Mouse (Mus musculus) heart, adult 10 weeks (tissue): ENCODE results near the gene Nhp2. TPM values are rescaled to one million over a fixed set of nuclear protein-coding genes. Genes with fewer than 3 reads are reported as not detected.

ENCODE experiments used
- polyA plus RNA-seq: library from polyadenylated mRNA; stranded (reverse); fragments of 350-450 nt; fragmentation: Illumina TruSeq; extraction: RNeasy Lipid Tissue Mini Kit (QIAGEN cat#74804); gene quantifications from one replicate; pipeline ENCODE4 v1.2.3, GENCODE M21; 2014; ENCODE audit warnings: low read depth, low replicate concordance

Gene Nhp2
- 20.7 TPM for polyA plus RNA-seq

DNA sequence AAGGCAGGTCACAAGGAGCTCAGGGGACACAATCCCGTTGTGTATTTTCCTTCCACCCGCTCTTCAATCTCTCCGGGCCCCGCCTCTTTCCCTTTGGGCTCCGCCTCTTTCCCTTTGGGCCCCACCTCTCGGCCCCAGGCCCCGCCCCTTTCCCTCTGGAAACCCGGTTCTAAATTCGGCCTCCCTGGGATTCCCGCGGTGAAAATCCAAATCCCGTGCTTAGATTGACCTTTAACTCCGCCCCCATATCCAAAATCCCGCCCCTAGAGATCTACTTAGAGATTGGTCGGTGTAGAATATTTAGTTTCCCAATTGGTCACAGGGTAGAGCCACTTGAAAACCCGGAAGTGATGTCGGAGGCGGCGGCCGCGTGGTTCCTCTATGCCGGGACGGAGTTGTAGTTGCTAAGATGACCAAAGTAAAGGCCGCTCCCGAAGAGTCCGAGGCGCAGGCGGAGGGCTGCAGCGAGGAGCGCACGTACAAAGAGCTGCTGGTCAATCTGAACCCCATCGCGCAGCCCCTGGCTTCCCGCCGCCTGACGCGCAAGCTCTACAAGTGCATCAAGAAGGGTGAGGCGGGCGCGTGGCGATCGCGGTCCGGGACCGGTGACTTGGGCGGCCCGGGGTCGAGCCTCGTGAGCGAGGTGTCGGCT is at the start of gene Nhp2:
Nhp2 (plus strand) TSS at position 327 of the 652 bp plus-strand sequence.

DNA sequence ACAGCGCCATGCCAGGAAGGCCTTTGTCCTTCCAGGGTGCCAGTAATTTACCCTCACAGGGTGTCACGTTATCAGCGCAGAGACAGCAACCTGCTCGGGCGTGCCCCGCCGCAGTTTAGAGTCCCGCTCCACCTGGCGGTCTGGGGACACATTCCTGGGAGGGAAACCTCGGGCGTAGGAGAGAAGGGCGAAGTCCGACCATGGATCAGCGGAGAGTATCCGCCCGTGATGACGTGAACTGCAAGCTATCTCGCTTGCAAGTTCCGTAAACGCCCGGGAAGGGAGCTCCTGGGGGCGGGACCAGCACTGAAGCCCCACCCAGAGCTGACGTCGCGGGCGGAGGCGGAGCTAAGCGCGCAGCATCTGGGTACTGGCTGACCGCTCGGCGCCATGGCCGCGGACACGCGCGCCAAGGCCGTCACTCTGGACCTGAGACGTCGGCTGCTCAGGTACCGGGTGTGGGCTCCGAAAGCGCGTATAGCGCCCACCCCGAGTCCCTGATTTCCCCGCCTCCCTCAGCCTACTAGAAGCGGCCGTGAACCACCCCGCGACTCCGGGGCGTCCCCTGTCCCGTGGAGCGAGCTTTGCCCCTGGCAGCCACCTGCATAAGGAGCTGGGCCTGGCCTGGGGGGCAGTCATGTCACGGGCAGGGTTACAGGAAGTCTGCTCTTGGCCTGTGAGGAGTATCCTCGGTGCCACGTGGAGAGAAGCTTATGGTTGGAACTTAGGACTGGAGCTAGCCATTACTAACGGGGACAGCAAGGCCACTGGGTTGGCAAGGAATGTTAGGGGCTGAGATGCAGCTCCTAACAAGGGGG is 34.9 kb upstream of the Nhp2 start, which contains the start of gene Phykpl:
Phykpl (plus strand) TSS at position 327 of the 818 bp plus-strand sequence.

DNA sequence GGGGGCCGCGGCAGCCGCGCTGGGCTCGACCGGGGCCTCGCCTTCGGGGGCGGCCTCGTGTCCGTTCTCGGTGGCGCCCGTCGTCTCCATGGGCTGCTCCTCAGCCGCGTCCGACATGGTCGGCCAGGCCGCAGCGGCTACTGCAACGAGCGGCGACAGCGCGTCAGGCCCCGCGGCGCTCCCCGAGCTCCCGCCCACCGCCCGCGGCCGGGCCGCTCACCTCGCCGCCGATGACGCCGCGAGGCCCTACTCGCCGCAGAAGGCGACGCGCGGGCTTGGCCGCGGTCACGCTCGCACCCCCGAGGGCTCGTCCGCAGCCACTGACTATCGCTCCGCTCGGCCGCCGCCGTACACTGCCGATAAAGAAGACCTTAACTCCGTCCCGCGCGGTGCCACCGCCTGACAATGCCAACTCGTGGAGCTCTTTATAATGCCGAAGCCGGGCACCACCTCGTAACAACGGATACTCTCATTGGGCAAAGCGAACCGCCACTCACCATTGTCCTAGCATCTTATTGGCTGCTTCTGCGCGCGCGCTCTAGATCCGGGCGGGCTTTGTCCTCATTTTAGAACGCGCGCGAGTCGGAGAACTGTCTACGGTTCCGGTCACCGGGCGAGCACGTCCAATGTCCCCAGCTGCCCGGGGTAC is 13.0 kb upstream of the Nhp2 start, which contains the start of gene Hnrnpab:
Hnrnpab (minus strand) TSS at position 401 of the 649 bp plus-strand sequence.

DNA sequence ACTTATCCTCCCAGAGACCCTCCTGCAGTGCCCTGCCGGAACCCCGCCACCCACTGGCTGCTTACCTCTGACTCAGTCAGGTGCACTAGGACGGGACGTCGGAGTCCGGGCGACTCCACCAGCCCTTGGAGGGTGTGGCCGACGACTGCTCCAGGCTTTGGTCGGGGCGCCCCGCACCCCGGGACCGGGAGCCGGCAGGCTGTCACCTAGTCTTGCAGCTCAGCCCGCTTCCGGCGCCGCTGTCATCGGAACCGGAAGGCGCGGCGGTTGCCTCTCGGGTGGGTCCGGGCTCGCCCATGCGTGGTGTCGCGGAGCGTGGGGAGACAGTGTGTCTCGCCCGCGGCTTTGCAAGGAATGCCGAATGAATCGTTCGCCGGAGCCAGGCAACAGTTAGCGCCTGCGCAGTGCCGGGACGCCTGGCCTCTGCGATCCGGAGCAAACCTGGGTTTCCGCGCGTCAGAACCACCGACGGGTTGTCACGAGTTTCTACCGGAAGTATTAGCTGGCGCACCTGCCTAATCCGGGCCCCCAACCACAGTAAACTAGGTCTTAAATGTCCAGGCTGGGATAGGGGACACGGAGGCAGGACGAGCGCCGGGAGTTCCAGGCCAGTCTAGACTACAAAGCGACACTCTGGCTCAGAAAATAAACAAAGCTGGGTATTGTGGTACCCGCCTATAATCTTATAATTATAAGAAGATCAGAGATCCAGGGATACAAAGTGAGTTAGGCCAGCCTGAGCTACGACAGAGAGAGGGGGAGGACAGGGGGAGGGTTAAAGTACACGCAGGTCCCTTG is 16.2 kb downstream of the Nhp2 start, which contains the start of gene Rmnd5b:
Rmnd5b (minus strand) TSS at position 372 of the 798 bp plus-strand sequence.

DNA sequence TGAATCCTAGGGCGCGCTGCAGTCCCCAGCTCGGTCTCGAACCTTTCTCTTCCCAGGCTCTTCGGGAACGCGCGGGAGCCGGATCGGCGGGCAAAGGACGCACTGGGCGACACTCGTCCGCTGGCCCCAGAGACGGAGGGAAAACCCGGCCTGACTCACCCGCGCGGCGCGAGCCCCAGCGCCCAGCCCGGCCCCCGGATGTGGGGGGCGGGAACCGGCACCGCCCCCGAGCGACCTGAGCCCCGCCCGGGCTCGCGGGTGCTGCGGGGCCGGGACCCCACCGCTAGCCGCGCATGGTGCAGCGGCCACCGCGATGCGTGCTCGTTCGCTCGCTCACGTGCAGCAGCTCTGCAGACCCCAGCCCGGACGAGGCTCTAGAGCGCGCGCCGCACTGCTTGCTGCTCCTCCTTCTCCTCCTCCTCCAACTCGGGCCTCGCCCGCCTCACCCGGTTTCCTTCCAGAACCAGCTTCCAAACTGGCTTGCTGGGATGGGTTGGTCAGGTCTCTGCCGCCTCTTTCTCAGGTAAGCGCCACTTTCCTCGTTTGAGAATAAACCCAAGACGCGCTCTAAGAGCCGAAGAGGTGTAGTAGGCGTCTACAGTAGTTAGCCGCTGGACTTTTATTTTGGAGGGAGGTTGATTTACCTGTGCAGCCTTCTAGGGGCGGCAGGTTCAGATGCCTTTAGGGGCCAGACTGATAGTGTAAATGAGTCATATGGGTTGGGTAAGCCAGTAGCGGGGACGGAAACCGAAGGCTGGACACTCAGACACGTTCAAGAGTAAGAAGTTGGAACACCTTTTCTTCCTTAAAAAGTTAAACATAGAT is 31.4 kb downstream of the Nhp2 start, which contains the start of the genes N4bp3 and D930048N14Rik:
N4bp3 (minus strand) TSS at position 152 of the 825 bp plus-strand sequence.
D930048N14Rik (plus strand) TSS at position 264 of the 825 bp plus-strand sequence.

Other genes starting within 250 kb of the Nhp2 start
- gene Phykpl, start 35.0 kb upstream of the Nhp2 start, polyA plus RNA-seq = 12.3 TPM
- 138 TPM for gene Hnrnpab, start 12.9 kb upstream of the Nhp2 start, polyA plus RNA-seq
- gene Rmnd5b, start 16.2 kb downstream of the Nhp2 start, polyA plus RNA-seq = 17.4 TPM
- gene N4bp3, start 31.1 kb downstream of the Nhp2 start, polyA plus RNA-seq = 6.6 TPM
- 2.4 TPM for gene D930048N14Rik, start 31.2 kb downstream of the Nhp2 start, polyA plus RNA-seq
- gene 0610009B22Rik, start 69.1 kb downstream of the Nhp2 start, polyA plus RNA-seq = 53.7 TPM
- gene Sec24a, start 143.9 kb downstream of the Nhp2 start, polyA plus RNA-seq = 8.9 TPM
- 162 TPM for gene Sar1b, start 144.0 kb downstream of the Nhp2 start, polyA plus RNA-seq
- gene Jade2, start 237.9 kb downstream of the Nhp2 start, polyA plus RNA-seq = 7.3 TPM